Mouse (Mus musculus) cerebellum, postnatal 36 days (tissue): Measurements from ENCODE around the gene Adra1b.

Experiments
- DNase-seq, 2 experiments: peaks; one replicate each; pipeline ENCODE4 v3.0.0; 2021 to 2022; ENCODE audit warnings: mixed read lengths in 2 of 2

Adra1b gene

DNA sequence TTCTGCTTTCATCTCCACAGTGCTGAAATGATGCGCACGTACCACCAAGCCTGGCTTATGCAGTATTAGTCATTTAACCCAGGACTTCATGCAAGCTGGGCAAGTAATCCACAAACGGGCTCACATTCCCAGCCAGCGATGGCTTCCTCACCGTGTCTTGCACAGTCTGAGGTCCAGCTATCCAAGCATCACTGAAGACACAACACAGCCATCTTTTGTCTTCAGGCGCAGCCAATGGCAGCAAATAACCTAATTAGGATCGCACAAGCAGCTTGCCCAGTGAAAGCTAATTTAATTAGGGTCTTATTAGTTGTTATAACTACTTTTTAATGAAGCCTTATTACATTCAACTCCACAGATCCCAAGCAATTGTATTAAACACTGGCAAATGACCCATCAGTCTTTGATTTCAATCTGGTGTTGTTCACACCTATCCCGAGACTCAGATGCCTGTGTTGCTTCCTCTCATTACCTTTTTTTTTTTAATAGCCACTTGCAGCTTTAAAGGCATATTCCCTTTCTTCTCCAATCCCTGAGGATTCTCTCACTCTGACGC is 83.6 kb downstream of the Adra1b start:
- no peak for DNase-seq

DNA sequence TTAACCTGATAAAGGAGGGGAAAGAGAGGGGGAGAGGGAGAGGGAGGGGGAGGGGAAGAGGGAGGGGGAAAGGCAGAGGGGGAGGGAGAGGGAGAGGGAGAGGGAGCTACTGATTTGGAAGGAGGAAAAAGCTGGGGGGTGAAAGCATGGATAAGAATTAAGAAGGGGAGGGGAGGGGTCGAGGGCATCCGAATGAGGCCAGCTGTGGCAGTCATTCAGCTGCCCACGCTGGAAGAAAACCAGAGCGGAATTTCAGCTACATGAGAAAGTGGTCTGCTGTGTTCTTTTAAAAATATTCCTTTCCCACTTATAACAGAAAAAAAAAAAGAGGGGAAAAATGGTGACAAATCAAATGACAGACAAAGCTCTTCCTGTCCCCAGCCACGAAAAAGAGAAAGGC is 88.5 kb downstream of the Adra1b start:
- no peak for DNase-seq

DNA sequence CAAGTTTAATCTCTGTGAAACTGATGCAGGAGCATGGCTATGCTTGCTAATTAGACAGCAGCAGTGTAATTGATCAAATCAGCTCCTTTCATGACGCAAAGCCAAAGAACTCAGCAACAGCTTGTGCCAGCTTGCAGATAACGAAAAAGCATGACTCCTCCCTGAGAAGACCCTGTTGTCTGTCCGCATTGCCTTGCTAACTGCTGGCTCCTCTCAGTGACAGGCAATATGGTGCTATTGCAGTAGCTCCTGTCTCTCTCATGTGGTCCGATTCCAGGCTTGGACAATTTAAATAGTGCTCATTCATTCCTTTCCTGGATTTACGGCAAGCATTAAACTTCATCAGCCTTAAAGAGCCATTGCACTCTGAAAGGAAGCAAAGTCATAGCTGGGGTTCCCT is 93.3 kb downstream of the Adra1b start:
- DNase-seq: no peak

DNA sequence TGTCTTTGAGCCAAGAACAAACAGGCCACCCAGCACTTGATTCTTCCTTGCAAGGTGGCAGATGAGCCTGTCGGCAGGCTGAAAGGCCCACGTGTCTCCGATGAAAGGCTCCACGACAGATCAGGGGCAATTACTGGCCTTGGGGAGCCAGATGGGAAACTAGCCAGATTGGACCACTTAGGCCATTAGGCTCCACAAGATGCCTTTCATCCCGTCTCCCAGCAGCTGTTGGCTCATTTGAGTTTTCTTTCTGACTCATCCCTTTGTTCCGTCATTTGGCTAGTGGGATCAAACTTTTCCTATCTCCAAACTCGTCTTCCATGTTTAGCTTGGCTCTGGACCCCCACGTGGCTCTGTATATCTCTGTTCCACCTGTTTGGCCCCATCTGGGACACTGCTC is 105.0 kb downstream of the Adra1b start:
- no peak for DNase-seq

DNA sequence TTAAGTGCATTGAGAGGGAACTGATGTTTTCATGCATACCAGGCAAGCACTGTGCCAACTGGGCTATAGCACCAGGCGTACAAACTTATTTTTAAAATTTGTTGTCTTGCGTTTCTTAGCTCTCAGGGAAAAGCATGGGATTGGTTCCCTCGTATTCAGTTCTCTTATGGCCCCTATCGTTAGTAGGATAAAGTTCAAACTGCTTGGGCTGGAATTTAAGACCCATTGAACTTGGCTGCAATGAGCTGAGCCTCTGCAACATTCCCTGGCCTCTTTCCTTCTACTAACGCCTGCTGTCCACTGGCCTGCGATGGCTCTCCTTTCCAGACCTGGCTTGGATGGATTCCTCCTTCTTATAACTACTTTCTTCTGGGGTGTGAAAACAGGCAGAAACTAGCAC is 110.6 kb downstream of the Adra1b start:
- DNase-seq: no peak

DNA sequence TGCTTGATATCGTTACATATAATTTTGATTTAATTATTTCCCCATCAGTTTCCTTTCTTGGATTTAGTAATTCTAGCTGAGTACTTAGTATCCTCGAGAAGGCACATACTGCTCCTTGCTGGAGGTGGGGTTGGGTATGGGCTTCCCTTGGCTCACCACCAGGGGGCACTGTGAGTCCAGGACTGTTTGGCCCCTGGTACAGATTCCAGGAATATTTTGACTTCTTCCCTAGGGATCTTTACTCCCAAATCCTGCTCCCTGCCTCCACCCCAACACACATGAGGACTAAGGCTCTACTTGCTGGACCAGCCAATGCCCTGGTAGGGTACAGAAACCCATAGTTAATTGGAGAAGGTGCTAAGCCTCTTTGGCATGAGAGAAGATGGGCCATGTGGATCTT is 117.2 kb downstream of the Adra1b start:
- peak; percentile 61 to 71 for DNase-seq

DNA sequence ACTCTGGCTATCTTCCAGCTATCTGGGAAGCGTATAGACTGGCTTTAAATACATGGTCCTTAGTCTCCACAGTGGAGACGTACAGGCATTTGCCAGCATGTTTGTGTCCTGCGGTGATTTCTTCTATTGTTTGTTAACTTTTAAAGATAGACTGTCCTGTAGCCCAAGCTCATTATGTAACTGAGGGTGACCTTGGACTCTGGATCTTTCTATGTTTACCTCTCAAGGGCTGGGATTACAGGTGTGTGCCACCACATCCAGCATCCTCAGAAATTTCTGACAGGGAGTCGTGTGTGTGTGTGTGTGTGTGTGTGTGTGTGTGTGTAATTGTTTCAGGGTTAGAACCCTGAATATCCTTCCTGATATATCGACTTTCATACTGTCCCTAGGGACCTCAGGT is 117.9 kb downstream of the Adra1b start:
- DNase-seq: no peak

DNA sequence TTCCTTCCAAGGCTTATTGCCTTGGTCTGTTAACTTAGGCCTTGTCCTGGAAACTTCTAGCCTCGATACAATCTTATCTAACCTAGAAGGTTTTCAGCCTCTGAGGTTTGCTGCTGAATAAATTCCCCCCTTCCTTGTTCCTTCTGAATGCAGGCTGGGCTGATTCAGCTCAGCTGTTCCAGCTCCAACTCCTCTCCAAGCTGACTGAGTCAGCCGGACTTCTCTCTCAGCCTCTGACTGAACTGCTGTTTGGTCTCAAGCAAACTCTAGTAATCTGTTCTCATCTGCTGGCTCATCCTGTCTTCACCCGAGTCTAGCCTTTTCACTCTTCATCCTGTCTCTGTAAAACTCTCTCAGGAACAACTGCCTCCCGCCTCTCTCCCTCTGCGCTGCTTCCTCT is 121.5 kb downstream of the Adra1b start:
- DNase-seq: no peak

DNA sequence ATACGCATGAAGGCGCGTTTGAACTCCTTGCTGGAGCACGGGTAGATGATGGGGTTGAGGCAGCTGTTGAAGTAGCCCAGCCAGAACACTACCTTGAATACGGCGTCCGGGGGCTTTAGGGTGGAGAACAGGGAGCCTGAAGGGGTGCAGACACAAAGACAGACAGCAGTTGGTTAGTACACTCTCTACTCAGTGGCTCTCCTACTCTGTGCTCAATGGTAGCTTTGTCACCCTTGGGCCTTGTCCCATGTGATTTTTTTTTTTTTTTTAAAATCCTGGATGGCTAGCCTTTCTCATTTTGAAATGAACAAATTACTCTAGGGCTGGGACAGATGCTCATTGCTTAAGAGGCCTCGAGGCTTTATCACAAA is 124.7 kb downstream of the Adra1b start:
- DNase-seq: no peak

DNA sequence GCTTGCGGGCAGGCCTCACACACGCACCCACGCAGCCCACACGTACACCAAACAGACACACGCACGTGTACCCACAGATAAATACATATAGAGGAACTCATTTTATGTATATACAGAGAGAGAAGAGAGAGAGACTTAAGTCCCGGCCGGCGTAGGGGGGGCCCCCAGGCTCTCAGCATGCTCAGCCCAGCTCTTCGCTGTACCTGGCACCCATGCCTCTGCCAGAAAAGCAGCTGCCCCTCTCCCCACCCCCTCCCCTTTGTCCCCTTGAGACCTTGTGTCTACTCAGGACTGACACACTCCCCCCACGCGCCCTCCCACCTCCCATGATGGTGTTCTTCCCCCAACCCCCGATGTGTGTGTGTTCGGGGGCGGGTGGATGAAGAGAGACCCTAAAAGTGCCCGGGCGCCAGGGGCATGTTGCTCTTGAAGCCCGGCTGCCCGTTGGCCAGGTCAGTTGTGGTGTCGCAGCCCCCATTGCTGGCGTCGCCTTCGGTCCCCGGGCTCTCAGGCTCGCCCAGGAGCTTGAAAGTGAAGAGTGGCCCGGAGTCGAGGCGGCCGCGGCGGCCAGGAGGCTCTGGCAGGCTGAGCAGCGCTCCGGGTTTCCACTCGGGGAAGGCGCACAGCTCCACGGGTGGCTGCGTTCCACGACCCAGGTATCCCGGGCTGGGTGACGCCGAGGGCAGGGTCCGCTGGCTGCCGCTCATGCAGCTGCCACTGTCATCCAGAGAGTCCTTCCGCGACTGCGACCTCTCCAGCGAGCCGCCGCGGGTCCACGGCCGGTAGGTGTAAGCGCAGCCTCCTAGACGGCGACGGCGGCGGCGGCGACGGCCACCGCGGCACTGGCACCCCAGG is 125.3 kb downstream of the Adra1b start:
- no peak for DNase-seq

DNA sequence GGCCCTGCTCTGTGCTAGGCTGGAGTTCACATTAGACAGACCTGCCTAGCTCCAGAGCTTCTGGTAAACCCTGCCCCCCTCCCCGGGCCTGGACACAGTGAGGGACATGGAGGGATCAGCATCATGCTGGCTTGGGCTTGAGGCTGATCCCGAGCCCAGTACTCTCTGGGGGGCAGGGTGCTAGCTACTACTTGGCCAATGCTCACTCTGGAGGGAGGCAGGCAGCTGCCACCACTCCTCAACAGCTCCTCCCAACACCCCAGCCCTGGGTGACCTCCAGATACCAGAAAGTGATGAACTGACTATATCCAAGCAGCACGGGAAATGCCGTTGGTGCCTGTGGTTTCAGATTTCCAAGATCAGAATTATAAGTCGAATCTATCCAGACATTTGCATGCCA is 127.3 kb downstream of the Adra1b start:
- no peak for DNase-seq

DNA sequence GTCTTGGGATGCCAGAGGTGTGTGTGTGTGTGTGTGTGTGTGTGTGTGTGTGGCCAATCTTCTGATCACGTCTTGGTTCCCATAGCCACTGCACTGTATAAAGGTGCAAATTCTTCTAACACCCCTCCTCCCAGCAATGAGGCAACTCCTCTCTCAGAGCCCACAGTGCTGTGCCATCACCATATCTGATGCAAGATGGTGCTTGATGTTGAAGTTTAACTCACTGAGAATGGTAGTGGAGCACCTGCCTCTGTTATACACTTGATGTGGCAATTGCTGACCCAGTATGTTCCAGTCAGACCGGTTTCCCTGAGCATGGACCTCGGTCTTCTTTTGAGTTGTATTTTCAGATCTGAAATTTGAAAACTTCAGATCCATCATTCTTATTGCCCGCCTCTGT is 130.9 kb downstream of the Adra1b start:
- DNase-seq: no peak

DNA sequence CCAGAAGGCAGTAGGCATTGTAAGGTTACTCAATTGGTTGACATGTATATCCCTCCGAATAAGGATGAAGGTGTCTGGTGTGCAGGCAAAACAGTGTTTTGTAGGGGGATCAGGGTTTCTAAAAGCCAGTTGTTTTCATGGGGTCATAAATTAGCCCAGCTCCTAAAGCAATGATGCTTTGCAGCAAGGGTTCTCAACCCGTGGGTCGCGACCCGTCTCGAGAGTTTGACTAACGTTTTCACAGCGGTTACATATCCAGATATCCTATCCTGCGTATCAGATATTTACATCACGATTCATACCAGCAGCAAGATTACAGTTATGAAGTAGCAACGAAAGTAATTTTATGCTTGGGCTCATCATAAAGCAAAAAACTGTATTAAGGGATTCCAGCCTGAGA is 133.3 kb downstream of the Adra1b start:
- DNase-seq: no peak

DNA sequence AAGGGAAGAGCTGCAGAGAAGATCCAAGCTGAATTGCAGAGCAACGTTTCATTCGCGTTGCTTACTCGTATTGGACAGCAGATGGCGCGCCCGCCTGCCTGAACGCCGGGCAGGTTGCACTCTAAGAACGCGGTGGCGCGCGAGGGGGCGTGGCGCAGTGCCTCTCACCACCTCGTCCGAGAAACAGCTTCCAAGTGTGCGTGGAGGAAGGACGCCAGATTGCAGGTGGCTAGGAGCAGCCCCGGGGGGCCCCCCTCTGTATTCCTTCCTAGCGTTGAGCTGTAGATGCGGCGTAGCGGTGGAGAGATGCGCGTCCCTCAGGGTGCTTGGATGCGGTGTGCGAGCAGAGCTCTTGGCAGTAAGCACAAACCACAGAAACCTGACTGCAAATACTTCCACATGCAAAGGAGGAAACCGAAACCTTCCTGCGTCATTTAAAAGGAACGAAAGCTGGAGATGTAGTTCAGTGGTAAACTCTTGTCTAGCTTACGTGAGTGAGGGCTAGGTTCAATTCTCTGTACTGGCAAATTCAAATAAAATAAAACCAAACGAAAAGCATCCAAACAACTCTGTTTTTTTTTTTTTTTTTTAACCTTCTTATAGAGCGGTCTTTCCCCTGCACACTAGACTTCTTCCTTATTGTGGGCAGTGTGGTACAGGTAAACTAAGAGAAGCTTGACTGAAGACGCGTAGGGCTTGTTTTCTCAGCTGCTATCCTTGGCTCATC is 133.9 kb downstream of the Adra1b start:
- DNase-seq: peak; percentile 70 to 74

DNA sequence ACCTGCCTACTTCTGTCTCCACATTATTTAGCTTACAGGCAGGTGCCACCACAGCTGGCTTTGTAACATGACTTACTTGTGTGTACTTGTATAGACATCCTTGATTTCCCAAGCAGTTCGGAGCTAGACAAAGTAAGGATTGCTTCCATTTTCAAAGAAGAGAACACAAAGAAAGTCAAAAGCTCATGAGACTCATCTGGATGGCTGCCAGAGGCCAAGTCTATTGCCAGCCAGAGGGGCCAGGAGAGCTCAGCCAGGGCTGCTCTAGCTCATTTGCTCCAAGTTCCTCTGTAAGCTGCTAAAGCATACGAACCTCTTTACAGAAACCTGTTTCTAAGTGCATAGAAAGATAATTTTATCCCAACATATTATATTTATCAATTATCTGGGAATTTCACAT is 142.6 kb downstream of the Adra1b start:
- no peak for DNase-seq

DNA sequence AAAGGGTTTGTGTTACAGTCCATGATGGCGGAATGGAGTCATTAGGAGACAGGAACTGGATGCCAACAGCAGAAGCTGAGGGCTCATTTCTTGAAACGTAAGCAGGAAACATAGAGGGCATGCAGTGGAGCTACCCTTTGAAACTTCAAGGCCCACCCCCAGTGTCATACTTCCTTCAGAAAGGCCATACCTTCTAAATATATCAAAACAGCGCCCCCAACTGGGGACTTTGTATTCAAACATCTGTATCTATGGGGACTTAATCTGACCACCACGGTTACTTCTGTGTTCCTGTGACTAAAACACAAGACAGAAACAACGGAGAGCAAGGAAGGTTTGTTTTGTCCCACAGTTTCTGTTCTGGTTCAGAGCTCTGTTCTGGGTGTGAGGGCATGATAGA is 145.6 kb downstream of the Adra1b start:
- no peak for DNase-seq

DNA sequence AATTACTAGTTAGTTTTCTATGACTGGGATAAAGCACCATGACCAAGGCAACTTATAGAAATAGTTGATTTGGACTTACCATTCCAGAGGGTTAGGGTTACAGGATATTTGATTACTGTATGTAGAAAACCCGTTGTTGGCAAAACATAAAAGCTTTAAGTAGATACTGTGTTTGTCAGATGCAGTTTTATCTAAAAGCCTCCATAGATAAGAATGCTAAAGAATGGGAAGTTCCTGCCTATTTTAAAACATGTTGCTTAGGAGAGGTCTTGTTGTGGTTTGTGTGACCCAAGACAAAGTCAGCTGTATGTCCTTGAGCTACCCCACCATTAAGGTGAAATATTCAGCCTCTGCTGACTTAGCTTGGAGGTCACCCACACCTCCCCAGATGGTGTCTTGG is 146.4 kb downstream of the Adra1b start:
- no peak for DNase-seq

DNA sequence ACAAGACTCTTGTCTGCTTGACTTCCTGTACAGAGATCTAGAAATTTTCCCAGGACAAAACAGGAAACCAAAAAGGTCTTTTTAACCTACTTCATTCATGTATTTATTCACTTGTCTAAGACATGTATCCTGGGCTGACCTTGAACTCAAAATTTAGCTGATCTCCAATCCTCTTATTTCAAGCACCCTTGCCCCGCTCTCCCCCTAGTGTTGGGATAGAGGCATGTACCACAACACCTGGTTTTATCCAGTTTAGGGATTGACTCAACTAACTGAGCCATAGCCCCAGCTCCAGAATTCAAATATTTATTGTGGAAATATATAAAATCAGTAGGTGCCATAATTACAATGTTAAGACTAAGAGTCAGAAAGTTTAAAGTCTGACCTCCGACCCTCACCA is 149.5 kb downstream of the Adra1b start:
- no peak for DNase-seq

DNA sequence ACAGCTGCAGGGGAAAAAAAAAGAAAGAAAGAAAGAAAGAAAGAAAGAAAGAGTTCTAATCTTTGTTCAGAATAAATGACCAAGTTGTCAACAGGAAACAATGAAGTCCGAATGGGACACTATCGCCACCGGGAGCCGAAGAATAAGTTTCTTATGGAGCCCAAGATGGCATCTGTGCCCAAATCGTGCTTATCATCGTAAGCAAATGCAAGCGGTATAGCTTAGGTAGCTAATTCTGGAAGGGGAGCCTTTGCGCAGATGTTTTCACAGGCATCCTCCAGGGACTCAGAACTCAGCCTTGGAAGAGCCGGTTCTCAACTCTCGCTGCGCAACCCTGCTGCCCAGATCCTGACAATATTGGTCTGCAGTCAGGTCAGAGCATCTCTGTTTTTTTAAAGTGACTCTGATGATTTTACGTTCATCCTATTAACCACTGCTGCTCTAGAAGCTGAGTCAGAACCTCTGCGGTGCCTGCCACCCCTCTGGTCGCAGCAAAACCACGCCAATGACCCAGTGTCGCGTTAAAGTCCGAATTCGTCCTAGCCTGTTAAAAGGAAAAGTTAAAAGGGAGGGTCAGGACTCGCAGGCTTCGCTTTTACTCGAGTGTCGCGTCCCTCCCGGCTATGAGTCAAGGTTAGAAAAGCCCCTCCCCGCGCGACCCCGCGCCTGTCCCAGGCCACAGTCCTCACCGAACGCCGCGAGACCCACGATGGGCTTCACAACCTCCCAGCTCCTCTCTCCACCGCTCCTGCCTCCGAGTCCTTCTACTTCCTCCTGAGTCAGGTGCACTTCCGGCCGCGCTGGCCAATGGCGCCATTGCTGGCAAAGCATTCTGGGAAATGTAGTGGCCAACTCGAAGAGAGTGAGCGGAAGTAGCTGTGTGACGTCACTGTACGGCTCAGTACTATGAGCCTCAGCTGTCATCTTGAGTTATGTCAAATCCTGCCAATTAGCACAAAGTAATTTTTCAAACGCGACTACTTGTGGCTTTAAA is 153.5 kb downstream of the Adra1b start, which contains the start of gene Ttc1:
TSS of gene Ttc1 (minus strand) at position 776 of the 994 bp plus-strand sequence.
- DNase-seq: peak; percentile 97 to 98

DNA sequence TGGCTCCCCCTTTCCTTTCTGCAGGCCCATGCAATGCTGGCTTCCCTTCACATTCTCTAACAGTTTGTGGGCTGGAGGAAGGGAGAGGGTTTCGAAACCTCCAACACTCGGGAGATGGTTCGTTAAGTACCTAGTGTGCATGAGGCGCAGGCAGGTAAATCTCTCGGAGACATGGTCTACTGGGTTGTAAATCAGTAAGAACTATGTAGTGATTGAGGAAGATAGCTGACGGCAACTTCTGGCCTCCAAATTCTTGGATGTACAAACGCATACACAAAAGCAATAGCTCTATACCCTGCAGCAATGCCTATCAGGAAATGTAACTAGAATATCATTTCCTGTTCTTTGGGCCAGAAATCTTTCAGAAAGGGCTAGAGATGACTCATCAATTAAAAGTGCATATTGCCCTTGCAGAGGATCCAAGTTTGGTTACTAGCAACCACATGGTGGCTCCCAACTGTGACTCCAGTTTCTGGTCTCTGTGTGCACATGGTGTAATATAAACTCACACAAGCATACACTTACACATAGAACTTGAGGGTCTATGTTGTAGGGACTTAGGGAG is 172.2 kb downstream of the Adra1b start:
- DNase-seq: no peak

DNA sequence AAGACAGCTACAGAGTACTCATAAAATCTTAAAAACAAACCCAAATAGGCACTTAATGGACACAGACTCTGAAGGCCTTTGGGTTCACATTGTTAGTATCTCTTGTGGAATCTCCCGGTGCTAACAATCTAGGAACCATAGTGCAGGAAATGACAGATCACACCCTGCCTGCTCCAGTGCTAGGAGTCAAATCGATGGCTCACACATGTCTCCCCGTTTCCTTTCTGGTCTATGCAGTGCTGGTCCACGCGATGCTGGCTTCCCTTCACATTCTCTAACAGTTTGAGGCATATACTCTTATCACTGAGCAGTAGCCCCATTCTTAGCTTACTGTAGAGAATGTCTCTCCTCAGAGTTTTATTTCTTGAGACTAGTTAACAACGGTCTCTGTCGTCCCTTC is 173.2 kb downstream of the Adra1b start:
- DNase-seq: no peak
